Comparison of ENCODE assay signal across 8 mouse cellular contexts in genomic region chr11:101171721-101172433, GRCm38 (mm10). TPM values are rescaled to one million over a fixed set of nuclear protein-coding genes. Genes with fewer than 3 reads are reported as not detected.
DNase-seq lines count a peak whose midpoint lies in the region; ATAC-seq lines count a peak whose summit lies in the region.

No protein-coding gene starts in this region.

- H3K4me3 ChIP-seq in hindbrain, embryonic 15.5 days = peak overlapping the region; percentile 82
- peak overlapping the region; percentile 57 for H3K4me3 ChIP-seq in macrophage (ENCODE audit: inconsistent target)

- peak overlapping the region; percentile 85 for H3K27ac ChIP-seq in hindbrain, embryonic 15.5 days (replicated peaks)
- peak overlapping the region; percentile 80 for H3K27ac ChIP-seq in macrophage

- no peaks in the 10 kb centered on the region; the same call in 1 of the 2 replicates for H3K79me2 ChIP-seq in macrophage (ENCODE audit: inconsistent target)

- peak; percentile 14 for ATAC-seq in hindbrain, embryonic 15.5 days (ENCODE audit: low FRiP score, low read depth)

- intact Hi-C loops in left cerebral cortex, postnatal 10 days (cut with DNase I) = loop anchor here (5.0 to 10.0 kb wide), 2 partner anchors 40 to 187 kb away; no protein-coding TSS in a partner anchor

- H3K4me1 ChIP-seq in hindbrain, embryonic 15.5 days (replicated peaks) = peaks cover 70% of the 10 kb centered on the region

- DNase-seq in adrenal gland, adult (ENCODE audit: inconsistent age in 2 of 2, low spot score in 1 of 2) = peak; percentile 84 to 94
- DNase-seq in adrenal gland, postnatal 4 days (ENCODE audit: low spot score in 2 of 2) = no peak
- DNase-seq in cerebellum, adult 8-10 months = peak; percentile 76
- peak; percentile 77 to 78 for DNase-seq in frontal cortex, postnatal 36 days (ENCODE audit: low spot score in 2 of 2)
- peak; percentile 59 to 84 for DNase-seq in left cerebral cortex, postnatal 10 days (ENCODE audit: extremely low spot score in 1 of 2, low spot score in 2 of 2)
- peak; percentile 70 for DNase-seq in right cerebral cortex, postnatal 14 days

- no peaks in the 10 kb centered on the region for H3K9me3 ChIP-seq in hindbrain, embryonic 15.5 days

- WGBS in hindbrain, embryonic 15.5 days = under 1% methylated on average over 31 of the region's 31 CpGs
- 2% methylated on average over 31 of the region's 31 CpGs for WGBS in macrophage (ENCODE audit: missing documents)

- peaks cover 27% of the 10 kb centered on the region for H3K27me3 ChIP-seq in hindbrain, embryonic 15.5 days

- H3K9ac ChIP-seq in hindbrain, embryonic 15.5 days = peak overlapping the region; percentile 44

- H3K4me2 ChIP-seq in hindbrain, embryonic 15.5 days = peak overlapping the region; percentile 81

- H3K36me3 ChIP-seq in hindbrain, embryonic 15.5 days = peaks cover 10% of the 10 kb centered on the region
- 0 out of 2 replicates have a peak, but pooled peaks cover 7% of the 10 kb centered on the region for H3K36me3 ChIP-seq in macrophage (ENCODE audit: inconsistent target)

RNA-seq across cellular contexts. Expression of gene Plekhh3, which starts 0.7 kb away (rescaled TPM):
- total RNA-seq in adrenal gland, postnatal 4 days (2021) = 10 to 100 TPM; 26.9 to 30.7 TPM
- 9.5 and 11.8 TPM in 2 replicates for polyA plus RNA-seq in hindbrain, embryonic 15.5 days (2015; fragmentation: Nextera tagmentation; extraction: Ambion mirVana)
- 1 to 10 TPM; 5.9 to 8.0 TPM for total RNA-seq in left cerebral cortex, postnatal 10 days (2021)
- 10 to 100 TPM in 1 of 26 experiments, 1 to 10 TPM in 20, under 1 TPM in 5; 0.28 to 11.1 (median 3.6) TPM for total RNA-seq in macrophage (2018; cell fraction: chromatin; rRNA removed)
- total RNA-seq in macrophage (2018; cell fraction: cytosol; rRNA removed) = 1 to 10 TPM in 25 of 26 experiments, under 1 TPM in 1; 0.43 to 4.4 (median 2.8) TPM
- total RNA-seq in macrophage (2018; cell fraction: nucleus; rRNA removed) = 1 to 10 TPM in 25 of 26 experiments, under 1 TPM in 1; 0.82 to 8.3 (median 3.4) TPM
- polyA plus RNA-seq in macrophage (2018) = 0.67 to 3.1 TPM (median 2.7 TPM) in 3 replicates

RNA-seq across cellular contexts. Expression of gene Cntnap1, which starts 1.6 kb away (rescaled TPM):
- 1 to 10 TPM; 3.9 to 4.1 TPM for total RNA-seq in adrenal gland, postnatal 4 days (2021)
- polyA plus RNA-seq in hindbrain, embryonic 15.5 days (2015; fragmentation: Nextera tagmentation; extraction: Ambion mirVana) = 7.5 and 8.0 TPM in 2 replicates
- 10 to 100 TPM; 44.2 to 54.1 TPM for total RNA-seq in left cerebral cortex, postnatal 10 days (2021)
- total RNA-seq in macrophage (2018; cell fraction: chromatin; rRNA removed) = 10 to 100 TPM in 1 of 26 experiments, 1 to 10 TPM in 25; 1.2 to 11.0 (median 5.9) TPM
- under 1 TPM; 0.05 to 0.71 (median 0.26) TPM for total RNA-seq in macrophage (2018; cell fraction: cytosol; rRNA removed)
- 1 to 10 TPM in 23 of 26 experiments, under 1 TPM in 3; 0.46 to 5.0 (median 2.9) TPM for total RNA-seq in macrophage (2018; cell fraction: nucleus; rRNA removed)
- 0.17 to 0.34 TPM (median 0.27 TPM) in 3 replicates for polyA plus RNA-seq in macrophage (2018)

RNA-seq across cellular contexts. Expression of gene Ccr10, which starts 3.4 kb away (rescaled TPM):
- total RNA-seq in adrenal gland, postnatal 4 days (2021) = under 1 TPM in 1 of 2 experiments, not detected in 1; 0.22 TPM
- polyA plus RNA-seq in hindbrain, embryonic 15.5 days (2015; fragmentation: Nextera tagmentation; extraction: Ambion mirVana) = 0.63 and 0.70 TPM in 2 replicates
- total RNA-seq in left cerebral cortex, postnatal 10 days (2021) = under 1 TPM in 1 of 2 experiments, not detected in 1; 0.41 TPM
- under 1 TPM in 2 of 26 experiments, not detected in 24; 0.33 to 0.47 TPM for total RNA-seq in macrophage (2018; cell fraction: chromatin; rRNA removed)
- total RNA-seq in macrophage (2018; cell fraction: cytosol; rRNA removed) = under 1 TPM in 7 of 26 experiments, not detected in 19; 0.07 to 0.24 (median 0.11) TPM
- total RNA-seq in macrophage (2018; cell fraction: nucleus; rRNA removed) = under 1 TPM in 1 of 26 experiments, not detected in 25; 0.36 TPM
- polyA plus RNA-seq in macrophage (2018) = not detected in 3 replicates

RNA-seq across cellular contexts. Expression of gene Tubg2, which starts 16.2 kb away (rescaled TPM):
- 1 to 10 TPM; 7.7 to 8.1 TPM for total RNA-seq in adrenal gland, postnatal 4 days (2021)
- polyA plus RNA-seq in hindbrain, embryonic 15.5 days (2015; fragmentation: Nextera tagmentation; extraction: Ambion mirVana) = 48.0 and 53.1 TPM in 2 replicates
- 10 to 100 TPM; 46.6 to 48.8 TPM for total RNA-seq in left cerebral cortex, postnatal 10 days (2021)
- under 1 TPM in 1 of 26 experiments, not detected in 25; 0.76 TPM for total RNA-seq in macrophage (2018; cell fraction: chromatin; rRNA removed)
- total RNA-seq in macrophage (2018; cell fraction: cytosol; rRNA removed) = under 1 TPM in 16 of 26 experiments, not detected in 10; 0.05 to 0.40 (median 0.13) TPM
- total RNA-seq in macrophage (2018; cell fraction: nucleus; rRNA removed) = under 1 TPM in 1 of 26 experiments, not detected in 25; 0.30 TPM
- 0.13 TPM in 1 of 3 replicates, not detected in the others for polyA plus RNA-seq in macrophage (2018)

RNA-seq across cellular contexts. Expression of gene Tubg1, which starts 52.1 kb away (rescaled TPM):
- 10 to 100 TPM; 42.0 to 42.6 TPM for total RNA-seq in adrenal gland, postnatal 4 days (2021)
- 78.0 and 79.8 TPM in 2 replicates for polyA plus RNA-seq in hindbrain, embryonic 15.5 days (2015; fragmentation: Nextera tagmentation; extraction: Ambion mirVana)
- total RNA-seq in left cerebral cortex, postnatal 10 days (2021) = 10 to 100 TPM; 45.6 to 49.6 TPM
- total RNA-seq in macrophage (2018; cell fraction: chromatin; rRNA removed) = 1 to 10 TPM in 17 of 26 experiments, under 1 TPM in 8, not detected in 1; 0.50 to 8.3 (median 2.8) TPM
- total RNA-seq in macrophage (2018; cell fraction: cytosol; rRNA removed) = 10 to 100 TPM in 19 of 26 experiments, 1 to 10 TPM in 7; 5.5 to 19.4 (median 11.8) TPM
- 1 to 10 TPM; 1.0 to 9.5 (median 3.0) TPM for total RNA-seq in macrophage (2018; cell fraction: nucleus; rRNA removed)
- polyA plus RNA-seq in macrophage (2018) = 10.9 to 24.7 TPM (median 23.0 TPM) in 3 replicates

Comparison
In these comparisons a context has a peak if more than half of its experiments do, and no peak if none do; other contexts are left out.
1. DNase-seq: peak in adrenal gland, adult (2 of 2), cerebellum, adult 8-10 months (single experiment), frontal cortex, postnatal 36 days (2 of 2), left cerebral cortex, postnatal 10 days (2 of 2) and right cerebral cortex, postnatal 14 days (single experiment); none in adrenal gland, postnatal 4 days (0 of 2).
2. RNA of gene Cntnap1, which starts 1.6 kb away (total RNA-seq): 44.2 to 54.1 TPM in left cerebral cortex, postnatal 10 days; 3.9 to 4.1 TPM in adrenal gland, postnatal 4 days; every median in the first group is over 4 times any median in the second.